Mouse (Mus musculus) liver, adult 2 months (tissue): ENCODE results near the gene Hacd4.

Experiments
- CTCF ChIP-seq: fragments of 200-500 bp; IDR thresholded peaks from 2 replicates; pipeline ENCODE4 v1.5.1; 2011; ENCODE audit warnings: low read depth, low read length, control low read depth
- POLR2A ChIP-seq: fragments of 200-500 bp; IDR thresholded peaks from 2 replicates; pipeline ENCODE4 v1.6.1; 2011; ENCODE audit warnings: low read length, control low read depth; ENCODE audit not compliant: insufficient read depth; ENCODE audit errors: extremely low read depth

DNA sequence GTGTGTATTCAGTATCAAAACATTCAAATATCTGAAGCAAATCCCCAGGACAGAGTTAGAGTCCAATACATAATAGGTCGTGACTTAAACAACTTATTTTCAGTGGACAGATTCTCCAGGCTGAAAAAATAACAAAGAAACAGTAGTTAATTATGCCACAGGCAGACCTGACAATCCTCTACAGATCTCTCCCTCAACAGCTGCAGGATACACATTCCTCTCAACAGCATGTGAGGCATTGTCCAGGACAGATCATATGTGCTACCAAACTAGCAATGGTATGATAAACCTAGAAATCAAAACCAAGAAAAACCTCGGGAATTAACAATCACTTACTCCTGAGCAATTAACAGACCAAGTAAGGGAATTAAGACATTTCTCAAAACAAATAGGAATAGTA, 22.6 kb upstream of the Hacd4 start:
- TF ChIP-seq POLR2A = no peak
- TF ChIP-seq CTCF = no peak
